Mouse (Mus musculus): ENCODE data around the gene Il27ra.

DNA sequence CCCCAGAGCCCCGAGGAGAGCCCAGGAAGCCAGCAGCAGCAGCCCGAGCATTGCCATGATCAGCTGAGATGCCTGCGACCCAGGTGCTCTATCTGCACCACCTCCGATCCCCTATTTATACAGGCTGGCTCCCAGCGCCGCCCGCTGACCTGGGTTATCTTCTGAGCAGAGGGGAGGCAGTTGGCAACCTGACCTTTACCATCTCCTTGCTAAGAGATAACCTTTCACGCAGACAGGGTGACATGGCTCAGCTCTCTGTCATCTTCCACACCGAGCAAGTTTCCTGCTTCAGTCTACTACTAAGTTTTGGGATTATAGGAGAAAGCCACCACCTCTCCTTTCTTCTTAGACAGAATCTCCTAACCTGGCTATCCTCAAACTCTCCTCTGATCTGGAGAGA is 2.5 kb upstream of the Il27ra start, which contains the start of gene Rln3:
- no peak for TF ChIP-seq HCFC1 (IDR thresholded peaks at IDR 0.05; ENCODE audit: borderline replicate concordance, insufficient read depth, low read length)
- no peak for TF ChIP-seq ZNF384 (IDR thresholded peaks at IDR 0.05; ENCODE audit: low read depth, low read length)
- TF ChIP-seq ZC3H11A (IDR thresholded peaks at IDR 0.05; ENCODE audit: borderline replicate concordance, low read depth, low read length): no peak
- no peak for TF ChIP-seq CHD2 (IDR thresholded peaks at IDR 0.05; ENCODE audit: low read depth, low read length)

Data from ES-E14 (cell line).